Mouse (Mus musculus) left cerebral cortex, postnatal 36 days (tissue): ENCODE results near the gene Ccdc141. TPM values are rescaled to one million over a fixed set of nuclear protein-coding genes. Genes with fewer than 3 reads are reported as not detected.

Experiments used
- DNase-seq, 2 experiments: peaks; one replicate each; pipeline ENCODE4 v3.0.0; 2021 to 2022; ENCODE audit warnings: low spot score in 2 of 2, mixed read lengths in 1 of 2
- intact Hi-C: fragments of 180-260 bp; cut with DNase I; formaldehyde crosslinking; loops from one replicate; pipeline ENCODE4 v1.15.1; 2025
- total RNA-seq, 2 experiments: library from RNA; stranded (reverse); gene quantifications; 2 replicates each; pipeline ENCODE4 v1.2.3; 2021

Ccdc141 gene
- 10 to 100 TPM; 21.5 to 24.2 TPM for total RNA-seq

- intact Hi-C loops, result no loop called here
- DNase-seq, result no peak
Measured at GRCm38 (mm10) chr2:77170633-77171105, at the start of gene Ccdc141. Gene Ccdc141 (minus strand): TSS chr2:77170636.

GRCm38 (mm10) chr2:77212885-77213284, 42.4 kb upstream of the Ccdc141 start:
- no peak for DNase-seq
- intact Hi-C loops, result no loop called here

GRCm38 (mm10) chr2:77206951-77207350, 36.5 kb upstream of the Ccdc141 start:
- intact Hi-C loops, result loop anchor here (10.0 kb wide), 1 partner anchor 232 kb away; no protein-coding TSS in a partner anchor
- DNase-seq, result no peak

GRCm38 (mm10) chr2:77203916-77204315, 33.5 kb upstream of the Ccdc141 start:
- no peak for DNase-seq

GRCm38 (mm10) chr2:77201900-77202299, 31.5 kb upstream of the Ccdc141 start:
- intact Hi-C loops, result loop anchor here (10.0 kb wide), 1 partner anchor 227 kb away; no protein-coding TSS in a partner anchor
- no peak for DNase-seq

More at GRCm38 (mm10) chr2:77203916-77204315, 33.5 kb upstream of the Ccdc141 start:
- intact Hi-C loops, result loop anchor here (10.0 kb wide), 1 partner anchor 229 kb away; no protein-coding TSS in a partner anchor

GRCm38 (mm10) chr2:77200958-77201614, 30.6 kb upstream of the Ccdc141 start:
- intact Hi-C loops, result loop anchor here (10.0 kb wide), 1 partner anchor 226 kb away; no protein-coding TSS in a partner anchor
- no peak for DNase-seq

- intact Hi-C loops, result loop anchor here (10.0 kb wide), 1 partner anchor 226 kb away; no protein-coding TSS in a partner anchor
- DNase-seq, result no peak
Measured at GRCm38 (mm10) chr2:77200379-77200778, 29.9 kb upstream of the Ccdc141 start.

- no peak for DNase-seq
- intact Hi-C loops, result no loop called here
Measured at GRCm38 (mm10) chr2:77198246-77198645, 27.8 kb upstream of the Ccdc141 start.

GRCm38 (mm10) chr2:77196819-77197218, 26.4 kb upstream of the Ccdc141 start:
- intact Hi-C loops, result no loop called here
- DNase-seq, result no peak

- intact Hi-C loops, result no loop called here
Measured at GRCm38 (mm10) chr2:77195056-77195455, 24.6 kb upstream of the Ccdc141 start.

GRCm38 (mm10) chr2:77191811-77192210, 21.4 kb upstream of the Ccdc141 start:
- intact Hi-C loops, result no loop called here
- DNase-seq, result no peak

More at GRCm38 (mm10) chr2:77195056-77195455, 24.6 kb upstream of the Ccdc141 start:
- no peak for DNase-seq

- intact Hi-C loops, result no loop called here
- no peak for DNase-seq
Measured at GRCm38 (mm10) chr2:77190891-77191290, 20.5 kb upstream of the Ccdc141 start.

GRCm38 (mm10) chr2:77190301-77190700, 19.9 kb upstream of the Ccdc141 start:
- intact Hi-C loops, result no loop called here
- no peak for DNase-seq

- no peak for DNase-seq
- intact Hi-C loops, result no loop called here
Measured at GRCm38 (mm10) chr2:77189671-77190070, 19.2 kb upstream of the Ccdc141 start.

GRCm38 (mm10) chr2:77187501-77187900, 17.1 kb upstream of the Ccdc141 start:
- no peak for DNase-seq
- intact Hi-C loops, result no loop called here

GRCm38 (mm10) chr2:77186912-77187311, 16.5 kb upstream of the Ccdc141 start:
- DNase-seq, result no peak
- intact Hi-C loops, result no loop called here

- DNase-seq, result no peak
- intact Hi-C loops, result no loop called here
Measured at GRCm38 (mm10) chr2:77184049-77184571, 13.7 kb upstream of the Ccdc141 start.

GRCm38 (mm10) chr2:77183646-77184045, 13.2 kb upstream of the Ccdc141 start:
- DNase-seq, result no peak
- intact Hi-C loops, result no loop called here

GRCm38 (mm10) chr2:77182996-77183380, 12.6 kb upstream of the Ccdc141 start:
- intact Hi-C loops, result no loop called here
- no peak for DNase-seq

GRCm38 (mm10) chr2:77182271-77182995, 12.0 kb upstream of the Ccdc141 start:
- DNase-seq, result no peak
- intact Hi-C loops, result no loop called here
